Mouse (Mus musculus) heart, postnatal 0 days (tissue): Measurements from ENCODE around the gene Brsk1.

Experiments
- CTCF ChIP-seq: IDR thresholded peaks from 2 replicates; pipeline ENCODE4 v1.5.1; 2016; ENCODE audit warnings: antibody characterized with exemption, control low read depth, low read depth
- EP300 ChIP-seq: IDR thresholded peaks from 2 replicates; pipeline ENCODE4 v1.6.1; 2016; ENCODE audit warnings: antibody characterized with exemption, low read depth

- no peak for TF ChIP-seq EP300
- TF ChIP-seq CTCF: no peak
These were observed 6.2 kb upstream of the Brsk1 start for GRCm38 (mm10) chr7:4684203-4684602.
